Mouse (Mus musculus): ENCODE data around the gene Nhsl1.

GRCm38 (mm10) chr10:18435938-18436337 lies 117.2 kb downstream of the Nhsl1 start:
- TF ChIP-seq CTCF (IDR thresholded peaks at IDR 0.05; ENCODE audit: extremely low read depth, insufficient read depth, insufficient read length, insufficient replicate concordance) (no peak), POLR2A (IDR thresholded peaks at IDR 0.05; ENCODE audit: low read depth, low read length) (no peak)
